Mouse (Mus musculus) CH12.LX (cell line): ENCODE data around the gene Snrk. TPM values are rescaled to one million over a fixed set of nuclear protein-coding genes. Genes with fewer than 3 reads are reported as not detected.

Experiments used
- DNase-seq: peaks from one replicate; pipeline ENCODE4 v3.0.0-alpha.2; 2013; ENCODE audit errors: extremely low read depth
- H3K27ac ChIP-seq: 2 replicates; pipeline ENCODE4 v1.5.1; 2012; ENCODE audit warnings: low read depth, mild to moderate bottlenecking, control low read depth, moderate library complexity; ENCODE audit not compliant: insufficient read depth
- H3K27me3 ChIP-seq: replicated peaks from 2 replicates; pipeline ENCODE3; 2012; ENCODE audit warnings: inconsistent platforms
- H3K36me3 ChIP-seq, 2 experiments: replicated peaks in 1 of 2; 2 replicates each; pipeline versions ENCODE3 to v1.6.1; 2012; ENCODE audit warnings: inconsistent platforms in 1 of 2, low read length in 1 of 2, mild to moderate bottlenecking in 1 of 2, mixed read lengths in 1 of 2, moderate library complexity in 1 of 2; ENCODE audit not compliant: control insufficient read depth in 1 of 2, insufficient read depth in 1 of 2
- H3K4me1 ChIP-seq, 2 experiments: 2 replicates each; pipeline ENCODE4 v1.6.1; 2012; ENCODE audit warnings: inconsistent platforms in 1 of 2, moderate library complexity in 1 of 2; ENCODE audit not compliant: insufficient read depth in 2 of 2, control insufficient read depth in 1 of 2
- H3K4me2 ChIP-seq: 2 replicates; pipeline ENCODE4 v1.6.1; 2012; ENCODE audit warnings: low read depth, mild to moderate bottlenecking, control low read depth; ENCODE audit not compliant: poor library complexity, insufficient read depth, severe bottlenecking
- H3K4me3 ChIP-seq, 3 experiments: fragments of 150-350 bp in 1 of 3; sonication (generic) in 1 of 3; replicated peaks in 1 of 3; 2 replicates each; pipeline versions ENCODE3 to v1.5.1; 2011 to 2012; ENCODE audit warnings: low read depth in 2 of 3, low read length in 2 of 3, mild to moderate bottlenecking in 2 of 3, moderate library complexity in 2 of 3, control low read depth in 1 of 3, improper control_type of control experiment in 1 of 3, inconsistent platforms in 1 of 3, mixed read lengths in 1 of 3; ENCODE audit not compliant: poor library complexity in 1 of 3
- H3K79me2 ChIP-seq: replicated peaks from 2 replicates; pipeline ENCODE4 v1.6.1; 2012; ENCODE audit warnings: mild to moderate bottlenecking, moderate library complexity; ENCODE audit not compliant: control insufficient read depth, poor library complexity, insufficient read depth, severe bottlenecking; ENCODE audit errors: extremely low read depth
- H3K9ac ChIP-seq: 2 replicates; pipeline ENCODE4 v1.6.1; 2012; ENCODE audit warnings: low read depth, mild to moderate bottlenecking, control low read depth, moderate library complexity; ENCODE audit not compliant: insufficient read depth
- H3K9me3 ChIP-seq: replicated peaks from 2 replicates; pipeline ENCODE3; 2012; ENCODE audit warnings: low read length, inconsistent platforms, mixed read lengths
- CHD2 ChIP-seq: IDR thresholded peaks from 2 replicates; pipeline ENCODE4 v1.6.1; 2011; ENCODE audit warnings: low read length, improper control_type of control experiment
- CTCF ChIP-seq, 2 experiments: IDR thresholded peaks in 1 of 2; conservative IDR thresholded peaks in 1 of 2; 2 replicates each; pipeline ENCODE4 v1.5.1; 2011 to 2012; ENCODE audit warnings: low read depth in 2 of 2, low read length in 2 of 2, improper control_type of control experiment in 1 of 2, inconsistent platforms in 1 of 2, mild to moderate bottlenecking in 1 of 2, moderate library complexity in 1 of 2
- E2F4 ChIP-seq: IDR thresholded peaks from 2 replicates; pipeline ENCODE4 v1.6.1; 2011; ENCODE audit warnings: low read depth, low read length, improper control_type of control experiment; ENCODE audit not compliant: insufficient replicate concordance
- ELF1 ChIP-seq: IDR thresholded peaks from 2 replicates; pipeline ENCODE4 v1.6.1; 2014; ENCODE audit warnings: low read depth, mild to moderate bottlenecking, inconsistent platforms, low read length, improper control_type of control experiment
- ETS1 ChIP-seq: conservative IDR thresholded peaks from 2 replicates; pipeline ENCODE4 v1.6.1; 2012; ENCODE audit warnings: low read depth, mild to moderate bottlenecking, inconsistent platforms, low read length, improper control_type of control experiment, moderate library complexity
- GABPA ChIP-seq: IDR thresholded peaks from 2 replicates; pipeline ENCODE4 v1.6.1; 2012; ENCODE audit warnings: low read depth, low read length, improper control_type of control experiment, inconsistent platforms; ENCODE audit not compliant: insufficient replicate concordance
- JUN ChIP-seq: IDR thresholded peaks from 2 replicates; pipeline ENCODE4 v1.6.1; 2011; ENCODE audit warnings: low read depth, mild to moderate bottlenecking, low read length, improper control_type of control experiment, moderate library complexity; ENCODE audit not compliant: insufficient read depth
- JUND ChIP-seq: conservative IDR thresholded peaks from 2 replicates; pipeline ENCODE4 v1.6.1; 2011; ENCODE audit warnings: low read depth, low read length, improper control_type of control experiment
- MAX ChIP-seq: IDR thresholded peaks from 2 replicates; pipeline ENCODE4 v1.6.1; 2011; ENCODE audit warnings: low read length, improper control_type of control experiment
- MEF2A ChIP-seq: IDR thresholded peaks from 2 replicates; pipeline ENCODE4 v1.6.1; 2014; ENCODE audit warnings: low read depth, mild to moderate bottlenecking, inconsistent platforms, low read length, improper control_type of control experiment, borderline replicate concordance
- MYC ChIP-seq: IDR thresholded peaks from 2 replicates; pipeline ENCODE4 v1.6.1; 2011; ENCODE audit warnings: low read depth, mild to moderate bottlenecking, improper control_type of control experiment, low read length
- PAX5 ChIP-seq: IDR thresholded peaks from 2 replicates; pipeline ENCODE4 v1.6.1; 2012; ENCODE audit warnings: low read length, inconsistent platforms, mixed read lengths
- POLR2A ChIP-seq: IDR thresholded peaks from 2 replicates; pipeline ENCODE4 v1.6.1; 2011; ENCODE audit warnings: low read depth, mild to moderate bottlenecking, improper control_type of control experiment, low read length
- POLR2AphosphoS2 ChIP-seq: IDR thresholded peaks from 2 replicates; pipeline ENCODE4 v1.6.1; 2011; ENCODE audit warnings: low read depth, low read length, improper control_type of control experiment
- RAD21 ChIP-seq: IDR thresholded peaks from 2 replicates; pipeline ENCODE4 v1.6.1; 2011; ENCODE audit warnings: low read depth, mild to moderate bottlenecking, low read length, improper control_type of control experiment, moderate library complexity
- SMC3 ChIP-seq: IDR thresholded peaks from 2 replicates; pipeline ENCODE4 v1.6.1; 2011; ENCODE audit warnings: low read depth, low read length, improper control_type of control experiment
- TBP ChIP-seq: conservative IDR thresholded peaks from 2 replicates; pipeline ENCODE4 v1.6.1; 2011; ENCODE audit warnings: low read depth, low read length, improper control_type of control experiment
- USF1 ChIP-seq: IDR thresholded peaks from 2 replicates; pipeline ENCODE4 v1.6.1; 2014; ENCODE audit warnings: low read depth, mild to moderate bottlenecking, inconsistent platforms, low read length, improper control_type of control experiment
- ZKSCAN1 ChIP-seq: IDR thresholded peaks from 2 replicates; pipeline ENCODE4 v1.6.1; 2012; ENCODE audit warnings: low read depth, inconsistent platforms, low read length, improper control_type of control experiment, borderline replicate concordance
- ZMIZ1 ChIP-seq: IDR thresholded peaks from 2 replicates; pipeline ENCODE4 v1.6.1; 2012; ENCODE audit warnings: low read depth, mild to moderate bottlenecking, inconsistent platforms, low read length, improper control_type of control experiment
- dilution Hi-C: fragments of 300-500 bp; cut with MboI; formaldehyde crosslinking; loops from 2 replicates; pipeline ENCODE4 v1.14.3; 2020; ENCODE audit warnings: low sequenced_read_pairs; ENCODE audit not compliant: extremely low pct_unique_long_range_greater_than_20kb, extremely low pct_ligation_motif_present
- in situ Hi-C: fragments of 300-500 bp; cut with MboI; formaldehyde crosslinking; loops from 3 replicates; pipeline ENCODE4 v1.14.3; 2019; ENCODE audit warnings: low sequenced_read_pairs, low pct_ligation_motif_present, low pct_unique_long_range_greater_than_20kb, mixed read lengths
- polyA plus RNA-seq: library from polyadenylated mRNA; unstranded; fragments of >175 nt; gene quantifications from 2 replicates; pipeline ENCODE4 v1.2.1, GENCODE M21; 2012; ENCODE audit warnings: low read depth; ENCODE audit not compliant: insufficient read length
- total RNA-seq, 2 experiments: library from RNA; depleted of rRNA; stranded (reverse); fragments of 300-350 nt in 1 of 2; fragments of >200 nt in 1 of 2; gene quantifications; 2 replicates each; pipeline ENCODE4 v1.2.3; 2012 to 2014

Snrk gene
- total and polyA plus RNA-seq, 3 experiments = 6.1 to 13.1 (median 7.0) TPM

DNA sequence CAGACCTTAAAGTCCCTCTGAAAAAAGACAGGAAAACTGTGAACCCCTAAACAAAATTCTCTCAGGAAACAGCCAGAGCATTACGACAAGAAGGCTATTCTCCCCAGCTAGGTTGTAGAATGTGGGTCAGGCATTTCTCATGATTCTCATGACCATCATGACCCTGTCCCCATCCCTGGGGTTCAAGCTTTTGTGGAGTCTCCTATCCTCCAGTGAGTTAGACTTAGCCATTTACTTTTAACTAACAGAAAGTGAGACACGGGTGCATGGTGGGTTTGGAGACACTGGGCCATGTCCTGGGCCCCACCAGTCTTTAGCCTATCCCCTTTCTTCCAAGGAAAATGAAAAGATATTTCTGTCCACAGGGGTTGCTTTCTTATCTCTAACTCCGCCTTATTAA lies 67.3 kb downstream of the Snrk start:
- Histone ChIP-seq H3K27ac (no peak overlapping the region), H3K9ac (no peak overlapping the region), H3K9me3 (no peaks in the 10 kb centered on the region), H3K27me3 (no peaks in the 10 kb centered on the region), H3K36me3 (peaks cover 0 to 2% of the 10 kb centered on the region in 2 experiments), H3K79me2 (no peaks in the 10 kb centered on the region), H3K4me3 (no peak overlapping the region), H3K4me1 (peaks cover 12 to 42% of the 10 kb centered on the region in 2 experiments), H3K4me2 (no peak overlapping the region)
- DNase-seq = no peak
- dilution Hi-C loops (no loop called here), in situ Hi-C loops (loop anchor here (10.0 kb wide), 1 partner anchor 60 kb away; no protein-coding TSS in a partner anchor)
- TF ChIP-seq TBP (no peak), ELF1 (no peak), POLR2AphosphoS2 (no peak), RAD21 (no peak), MYC (no peak), GABPA (no peak), CTCF (conservative IDR thresholded peaks at IDR 0.05 in 1 of 2, IDR thresholded peaks at IDR 0.05 in 1 of 2; ENCODE audit: low read depth in 2 of 2, low read length in 2 of 2) (no peak), ETS1 (no peak), USF1 (no peak)

DNA sequence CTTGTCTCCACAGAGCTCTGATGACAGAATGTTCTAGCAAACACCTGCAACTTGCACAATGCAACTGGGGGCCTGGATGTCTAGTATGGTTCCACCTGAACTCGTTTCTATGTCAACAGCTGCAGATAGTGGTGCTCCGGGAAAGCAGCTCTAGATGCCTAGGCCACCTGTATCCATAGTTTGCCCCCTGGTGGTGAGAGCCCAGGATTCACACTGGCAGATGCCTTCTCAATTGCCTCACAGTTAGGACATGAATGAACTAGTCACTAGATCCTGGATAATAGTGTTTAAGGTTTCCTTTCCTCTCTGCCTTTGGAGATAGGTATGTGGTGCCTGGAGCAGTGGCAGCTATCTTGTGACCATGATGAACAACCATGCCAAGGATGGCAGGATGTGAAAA lies 68.0 kb downstream of the Snrk start:
- Histone ChIP-seq H3K36me3 (peaks cover 0 to 2% of the 10 kb centered on the region in 2 experiments), H3K79me2 (no peaks in the 10 kb centered on the region), H3K4me2 (no peak overlapping the region), H3K9me3 (no peaks in the 10 kb centered on the region), H3K27ac (no peak overlapping the region), H3K4me3 (no peak overlapping the region), H3K4me1 (peaks cover 12 to 41% of the 10 kb centered on the region in 2 experiments), H3K27me3 (no peaks in the 10 kb centered on the region), H3K9ac (no peak overlapping the region)
- in situ Hi-C loops (loop anchor here (5.0 to 10.0 kb wide), 2 partner anchors 60 to 163 kb away; no protein-coding TSS in a partner anchor), dilution Hi-C loops (no loop called here)
- peak; percentile 69 for DNase-seq
- TF ChIP-seq CHD2 (no peak), SMC3 (peak; percentile 82), CTCF (conservative IDR thresholded peaks at IDR 0.05 in 1 of 2, IDR thresholded peaks at IDR 0.05 in 1 of 2; ENCODE audit: low read depth in 2 of 2, low read length in 2 of 2) (peak; percentile 73 to 82), RAD21 (peak; percentile 67), MEF2A (no peak)

DNA sequence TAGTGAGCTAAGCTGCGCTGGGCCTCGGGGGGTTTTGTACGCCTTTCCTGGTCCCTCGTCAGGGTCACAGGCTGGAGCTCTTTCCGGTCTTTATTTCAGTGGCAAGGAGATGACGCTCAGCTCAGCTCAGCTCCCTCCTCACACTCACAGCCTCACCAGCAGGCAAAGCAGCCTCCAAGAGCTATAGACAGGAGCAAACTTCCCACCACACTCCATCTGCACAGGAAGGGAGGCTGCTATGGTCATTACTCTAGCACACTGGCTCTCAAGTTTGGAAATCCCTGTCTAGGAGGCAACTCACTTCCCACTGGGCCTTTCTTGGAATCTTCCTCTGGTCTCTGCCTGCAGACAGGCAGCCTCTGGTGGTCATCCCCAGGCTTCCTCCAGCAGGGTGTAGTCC lies 68.9 kb downstream of the Snrk start:
- Histone ChIP-seq H3K27ac (no peak overlapping the region), H3K4me1 (peaks cover 12 to 36% of the 10 kb centered on the region in 2 experiments), H3K4me3 (no peak overlapping the region), H3K4me2 (no peak overlapping the region), H3K36me3 (peaks cover 0 to 2% of the 10 kb centered on the region in 2 experiments), H3K79me2 (no peaks in the 10 kb centered on the region), H3K27me3 (no peaks in the 10 kb centered on the region), H3K9ac (no peak overlapping the region), H3K9me3 (no peaks in the 10 kb centered on the region)
- DNase-seq = no peak
- in situ Hi-C loops (loop anchor here (5.0 to 10.0 kb wide), 2 partner anchors 61 to 164 kb away; no protein-coding TSS in a partner anchor), dilution Hi-C loops (no loop called here)
- no peak for TF ChIP-seq CTCF (conservative IDR thresholded peaks at IDR 0.05 in 1 of 2, IDR thresholded peaks at IDR 0.05 in 1 of 2; ENCODE audit: low read depth in 2 of 2, low read length in 2 of 2)
- TF ChIP-seq JUN = no peak
- no peak for TF ChIP-seq MAX
- no peak for TF ChIP-seq POLR2A
- no peak for TF ChIP-seq PAX5
- TF ChIP-seq MEF2A = no peak
- no peak for TF ChIP-seq JUND
- no peak for TF ChIP-seq ZMIZ1
- TF ChIP-seq ETS1 = no peak
- TF ChIP-seq E2F4 = no peak
- no peak for TF ChIP-seq ZKSCAN1
